Mouse (Mus musculus): ENCODE measurements around the gene Limd1. TPM values are rescaled to one million over a fixed set of nuclear protein-coding genes. Genes with fewer than 3 reads are reported as not detected.

The Limd1 gene
- polyA plus RNA-seq, 1 experiment from 2014 or later: 52.3 TPM

DNA sequence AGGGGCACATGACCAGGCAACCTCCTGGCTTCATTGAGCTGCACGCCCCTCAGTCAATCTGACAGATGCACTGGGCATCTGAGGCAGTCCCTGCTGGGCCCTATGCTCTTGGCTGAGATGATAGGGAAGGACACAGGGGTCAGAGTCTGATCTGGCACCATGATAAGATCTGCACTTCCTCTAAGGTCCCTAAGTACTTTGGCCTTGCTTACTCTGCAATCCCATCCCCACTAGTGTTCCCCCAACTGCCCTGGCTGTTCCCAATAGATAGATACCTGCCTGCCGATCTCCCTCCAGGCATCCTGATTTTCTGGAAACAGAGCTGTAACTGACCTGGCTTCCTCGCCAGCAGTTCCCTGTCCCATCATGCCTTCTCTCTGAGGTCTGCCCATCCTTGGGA is 8.1 kb downstream of the Limd1 start:
- peaks cover 65% of the 10 kb centered on the region for H3K4me1 ChIP-seq (replicated peaks)
- H3K4me2 ChIP-seq (replicated peaks): no peak overlapping the region
- 59% methylated on average over 3 of the region's 3 CpGs for WGBS
- H3K4me3 ChIP-seq (replicated peaks): no peak overlapping the region
- no peak overlapping the region for H3K27ac ChIP-seq
- 0 out of 2 replicates have a peak, but pooled peaks have one; percentile 23 for ATAC-seq
- H3K36me3 ChIP-seq: no peaks in the 10 kb centered on the region
- no peak overlapping the region for H3K9ac ChIP-seq
- H3K9me3 ChIP-seq: no peaks in the 10 kb centered on the region
- no peaks in the 10 kb centered on the region for H3K27me3 ChIP-seq (replicated peaks)

DNA sequence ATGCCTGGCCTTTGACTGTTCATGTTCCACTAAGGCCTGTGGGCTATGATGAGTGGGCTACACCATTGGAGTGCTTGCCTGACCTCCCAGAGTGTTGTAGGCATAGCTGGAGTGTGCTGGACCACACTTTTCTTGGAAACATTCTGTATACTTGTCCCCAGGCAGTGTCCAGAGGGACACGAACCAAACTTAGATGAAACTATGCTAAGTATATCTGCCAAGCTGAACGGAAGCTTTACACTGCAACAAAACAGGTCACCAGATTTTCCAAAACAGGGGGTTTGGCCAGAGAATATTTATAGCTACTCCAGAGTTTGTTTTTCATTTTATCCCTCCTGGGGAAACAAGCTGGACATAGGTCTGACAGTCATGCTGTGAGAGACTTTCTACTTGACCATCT is 10.6 kb downstream of the Limd1 start:
- no peaks in the 10 kb centered on the region for H3K36me3 ChIP-seq
- WGBS: 59% methylated on average over 2 of the region's 2 CpGs
- H3K27ac ChIP-seq: no peak overlapping the region
- H3K4me3 ChIP-seq (replicated peaks): no peak overlapping the region
- no peaks in the 10 kb centered on the region for H3K9me3 ChIP-seq
- H3K4me2 ChIP-seq (replicated peaks): no peak overlapping the region
- H3K27me3 ChIP-seq (replicated peaks): no peaks in the 10 kb centered on the region
- no peak overlapping the region for H3K9ac ChIP-seq
- peaks cover 54% of the 10 kb centered on the region for H3K4me1 ChIP-seq (replicated peaks)
- no peak for ATAC-seq

DNA sequence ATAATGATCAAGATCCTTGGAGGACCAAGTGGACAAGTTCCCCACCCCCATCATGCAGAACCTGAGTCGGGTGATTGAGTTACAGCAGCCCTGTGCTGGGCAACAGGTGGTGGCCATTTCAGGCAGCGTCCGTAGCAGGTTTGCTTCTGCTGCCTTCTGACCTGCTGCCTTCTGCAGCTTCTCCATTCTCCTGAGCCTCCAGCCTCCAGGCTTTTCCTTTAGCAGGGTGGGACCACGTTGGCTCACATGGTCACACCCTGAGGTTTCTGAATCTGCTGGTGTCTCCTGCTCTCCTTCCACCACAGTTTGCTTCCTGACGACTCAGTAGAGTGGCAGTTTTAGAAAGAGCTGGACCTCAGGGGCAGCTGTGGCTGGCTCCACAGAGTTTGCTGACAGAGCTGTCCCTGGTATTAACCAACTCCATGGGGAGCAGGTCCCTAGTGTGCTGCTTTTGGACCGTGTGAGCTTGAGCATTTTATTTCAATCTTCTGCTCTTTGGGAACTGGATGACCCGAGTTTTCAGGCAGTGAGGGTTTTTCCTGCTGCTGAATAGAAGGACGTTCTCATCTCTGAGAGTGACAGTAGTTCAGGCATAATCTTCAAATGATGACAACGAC is 11.3 kb downstream of the Limd1 start:
- H3K4me1 ChIP-seq (replicated peaks): peaks cover 52% of the 10 kb centered on the region
- ATAC-seq: no peak
- H3K36me3 ChIP-seq: no peaks in the 10 kb centered on the region
- no peaks in the 10 kb centered on the region for H3K9me3 ChIP-seq
- no peaks in the 10 kb centered on the region for H3K27me3 ChIP-seq (replicated peaks)
- H3K4me3 ChIP-seq (replicated peaks): no peak overlapping the region
- 56% methylated on average over 9 of the region's 9 CpGs for WGBS
- no peak overlapping the region for H3K4me2 ChIP-seq (replicated peaks)
- no peak overlapping the region for H3K9ac ChIP-seq
- H3K27ac ChIP-seq: no peak overlapping the region

DNA sequence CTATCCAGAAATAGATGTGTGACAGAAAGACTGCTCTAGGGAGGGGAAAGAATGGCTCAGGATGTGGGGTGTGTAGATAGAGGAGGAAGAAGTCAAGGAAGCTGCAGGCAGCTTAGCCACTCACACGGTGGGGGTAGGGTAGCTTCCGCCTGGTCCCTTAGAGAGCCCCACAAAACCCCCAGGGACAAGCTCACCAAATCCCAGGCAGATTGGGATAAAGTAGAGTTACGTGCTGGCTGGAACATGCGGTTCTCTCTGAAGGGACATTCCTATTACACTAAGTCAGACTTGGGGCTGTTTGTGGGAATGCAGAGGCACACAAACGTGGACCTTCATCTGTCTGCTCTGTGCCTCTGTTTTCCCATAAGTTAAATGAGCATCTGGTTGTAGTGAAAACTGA is 12.4 kb downstream of the Limd1 start:
- H3K27ac ChIP-seq: peak overlapping the region; percentile 48; the same call in 1 of the 2 replicates
- ATAC-seq: peak; percentile 24
- WGBS: 58% methylated on average over 5 of the region's 5 CpGs
- no peaks in the 10 kb centered on the region for H3K9me3 ChIP-seq
- no peaks in the 10 kb centered on the region for H3K27me3 ChIP-seq (replicated peaks)
- peaks cover 55% of the 10 kb centered on the region for H3K4me1 ChIP-seq (replicated peaks)
- no peaks in the 10 kb centered on the region for H3K36me3 ChIP-seq
- no peak overlapping the region for H3K4me3 ChIP-seq (replicated peaks)
- no peak overlapping the region for H3K4me2 ChIP-seq (replicated peaks)
- H3K9ac ChIP-seq: no peak overlapping the region

DNA sequence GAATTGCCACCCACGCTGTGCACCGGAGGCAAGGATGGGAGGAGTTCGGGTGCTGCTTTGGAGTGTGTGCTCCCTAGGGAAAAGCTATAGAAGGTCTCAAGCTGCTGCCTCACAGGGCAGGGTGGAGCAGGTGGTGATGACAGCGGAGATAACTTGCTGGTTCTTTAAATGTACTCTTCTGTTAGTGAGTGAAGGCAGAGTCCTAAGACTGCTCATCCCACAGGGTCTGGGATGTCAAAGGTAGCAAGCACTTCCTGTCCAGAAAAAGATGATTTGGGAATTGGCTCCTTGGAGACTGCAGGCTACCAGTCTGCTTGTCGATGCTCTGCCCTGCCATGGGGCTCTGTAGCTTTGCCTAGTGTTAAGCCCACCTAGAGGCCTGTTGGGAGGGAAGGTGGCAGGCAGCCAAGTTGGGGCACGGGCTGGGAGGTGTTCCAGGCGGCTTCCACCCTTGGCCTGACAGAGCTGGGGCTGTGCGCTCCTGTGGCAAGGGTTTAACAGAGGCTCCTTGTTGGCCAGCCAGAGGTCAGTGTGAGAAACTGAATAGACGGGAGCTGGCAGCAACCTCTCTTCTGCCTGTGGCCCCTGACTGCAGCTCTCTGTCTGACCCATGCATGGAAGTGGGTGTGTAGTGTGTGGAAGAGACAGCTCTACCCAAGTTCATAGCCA is 13.5 kb downstream of the Limd1 start:
- Histone ChIP-seq H3K4me3 (replicated peaks) (no peak overlapping the region), H3K4me2 (replicated peaks) (0 out of 2 replicates have a peak overlapping the region, but pooled peaks have one; percentile 14), H3K36me3 (no peaks in the 10 kb centered on the region), H3K9me3 (no peaks in the 10 kb centered on the region), H3K27ac (0 out of 2 replicates have a peak overlapping the region, but pooled peaks have one; percentile 36), H3K4me1 (replicated peaks) (peaks cover 44% of the 10 kb centered on the region), H3K27me3 (replicated peaks) (no peaks in the 10 kb centered on the region), H3K9ac (no peak overlapping the region)
- 63% methylated on average over 9 of the region's 9 CpGs for whole genome bisulfite sequencing
- peak; percentile 37; the same call in 1 of the 2 replicates for ATAC-seq

DNA sequence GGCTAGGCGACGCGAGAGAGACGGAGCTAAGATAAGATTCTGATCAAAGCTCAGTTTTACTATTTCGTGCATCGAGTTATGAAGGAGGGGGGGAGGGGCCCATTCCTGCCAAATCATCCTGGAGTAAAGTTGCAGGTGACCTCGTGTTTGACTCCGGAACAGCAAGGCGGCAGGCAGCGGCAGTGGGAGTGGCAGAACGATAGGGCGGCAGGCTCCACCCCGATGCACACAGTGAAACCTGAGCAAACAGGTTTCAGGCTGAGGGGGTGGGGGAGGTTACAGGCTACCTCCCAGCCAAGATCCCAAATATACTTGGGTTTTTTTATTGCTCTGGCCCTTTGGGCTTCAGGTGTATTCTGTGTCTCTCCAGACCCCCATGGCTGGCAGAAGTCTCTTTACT is 18.2 kb downstream of the Limd1 start:
- Histone ChIP-seq H3K9me3 (no peaks in the 10 kb centered on the region), H3K36me3 (0 out of 2 replicates have a peak, but pooled peaks cover 3% of the 10 kb centered on the region), H3K4me2 (replicated peaks) (peak overlapping the region; percentile 41), H3K27me3 (replicated peaks) (no peaks in the 10 kb centered on the region), H3K9ac (no peak overlapping the region), H3K4me1 (replicated peaks) (peaks cover 17% of the 10 kb centered on the region), H3K27ac (peak overlapping the region; percentile 15; the same call in 1 of the 2 replicates), H3K4me3 (replicated peaks) (0 out of 2 replicates have a peak overlapping the region, but pooled peaks have one; percentile 6)
- peak; percentile 80 for ATAC-seq
- 15% methylated on average over 13 of the region's 13 CpGs for WGBS

DNA sequence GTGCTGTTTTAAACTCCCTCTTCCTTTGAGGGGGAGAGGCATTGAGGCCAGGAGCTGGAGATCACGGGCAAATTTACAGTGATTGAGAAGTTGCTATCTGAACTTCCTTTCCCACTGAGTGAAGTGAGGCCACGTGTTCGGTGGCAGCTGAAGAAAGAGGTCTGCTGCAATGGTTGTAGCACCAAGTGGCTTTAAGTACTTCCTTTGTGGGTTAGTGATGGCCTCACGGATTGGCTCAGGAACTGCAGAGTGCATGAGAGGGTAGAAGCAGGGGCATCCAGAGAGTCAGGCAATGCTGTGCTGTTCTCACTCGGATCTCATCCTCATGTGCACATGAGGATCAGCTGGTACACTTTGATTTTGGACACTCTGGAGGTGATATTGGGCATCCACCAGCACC is 19.4 kb downstream of the Limd1 start:
- Histone ChIP-seq H3K4me2 (replicated peaks) (no peak overlapping the region), H3K4me1 (replicated peaks) (peaks cover 6% of the 10 kb centered on the region; the same call in 1 of the 2 replicates), H3K27me3 (replicated peaks) (no peaks in the 10 kb centered on the region), H3K27ac (no peak overlapping the region), H3K36me3 (peaks cover 6% of the 10 kb centered on the region; the same call in 1 of the 2 replicates), H3K9ac (no peak overlapping the region), H3K4me3 (replicated peaks) (no peak overlapping the region), H3K9me3 (no peaks in the 10 kb centered on the region)
- WGBS: 72% methylated on average over 5 of the region's 5 CpGs
- no peak for ATAC-seq

DNA sequence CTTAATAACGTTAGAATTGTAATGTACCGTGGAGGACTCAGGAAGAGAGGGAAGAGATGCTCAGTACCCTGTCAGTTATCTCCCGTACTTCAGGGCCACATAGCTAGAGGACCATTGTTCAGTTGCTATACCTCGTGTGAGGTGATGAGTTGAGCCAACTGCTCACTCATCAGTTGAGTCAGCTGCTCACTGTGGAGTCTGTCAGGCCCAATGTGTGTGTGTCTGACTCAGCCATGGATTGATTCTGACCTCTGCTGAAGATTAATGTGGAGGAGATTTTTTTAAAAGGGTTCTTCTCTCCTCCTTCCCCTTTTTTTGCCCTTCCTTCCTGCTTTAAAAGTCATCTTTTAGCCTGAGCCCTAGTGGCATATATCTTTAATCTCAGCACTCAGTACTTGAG is 22.0 kb downstream of the Limd1 start:
- no peak for ATAC-seq
- H3K27me3 ChIP-seq (replicated peaks): no peaks in the 10 kb centered on the region
- H3K36me3 ChIP-seq: peaks cover 14% of the 10 kb centered on the region; the same call in 1 of the 2 replicates
- peaks cover 8% of the 10 kb centered on the region; the same call in 1 of the 2 replicates for H3K4me1 ChIP-seq (replicated peaks)
- no peak overlapping the region for H3K27ac ChIP-seq
- no peak overlapping the region for H3K4me2 ChIP-seq (replicated peaks)
- WGBS: 90% methylated on average over 4 of the region's 4 CpGs
- no peak overlapping the region for H3K4me3 ChIP-seq (replicated peaks)
- H3K9ac ChIP-seq: no peak overlapping the region
- no peaks in the 10 kb centered on the region for H3K9me3 ChIP-seq

DNA sequence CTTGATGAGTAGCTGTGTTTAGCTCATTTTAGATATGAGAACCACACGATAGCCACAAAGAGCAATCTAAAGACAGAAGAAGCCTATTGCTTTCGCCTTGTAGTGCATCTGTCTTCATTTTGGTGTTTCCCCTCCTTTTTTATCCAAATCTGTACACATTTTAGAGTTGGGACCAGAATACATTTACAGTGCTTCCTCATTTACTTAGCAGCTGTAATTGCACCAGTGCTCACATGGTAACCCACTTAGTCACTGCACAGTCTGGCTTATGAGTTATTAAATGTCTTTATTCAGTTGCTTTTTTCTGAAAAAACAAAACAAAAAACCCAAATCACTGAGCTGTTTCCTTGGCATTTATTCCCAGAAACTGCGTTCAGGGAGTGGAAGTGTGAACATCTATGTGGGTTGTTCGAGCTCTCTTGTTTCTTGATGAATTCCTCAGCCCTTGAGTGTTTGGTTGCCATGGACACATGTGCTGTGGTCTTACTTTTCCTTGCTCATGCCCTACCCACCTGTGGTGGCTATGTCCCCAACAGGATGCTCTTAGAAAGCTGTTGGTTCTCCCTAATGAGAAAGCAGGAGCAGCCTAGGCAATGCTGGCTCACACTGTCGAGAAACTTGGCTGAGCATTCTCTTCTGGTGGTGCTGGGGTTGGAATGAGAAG is 24.8 kb downstream of the Limd1 start:
- peaks cover 11% of the 10 kb centered on the region; the same call in 1 of the 2 replicates for H3K4me1 ChIP-seq (replicated peaks)
- no peak overlapping the region for H3K4me3 ChIP-seq (replicated peaks)
- H3K27ac ChIP-seq: no peak overlapping the region
- no peaks in the 10 kb centered on the region for H3K27me3 ChIP-seq (replicated peaks)
- no peak overlapping the region for H3K9ac ChIP-seq
- no peak overlapping the region for H3K4me2 ChIP-seq (replicated peaks)
- peaks cover 14% of the 10 kb centered on the region; the same call in 1 of the 2 replicates for H3K36me3 ChIP-seq
- no peaks in the 10 kb centered on the region for H3K9me3 ChIP-seq
- ATAC-seq: no peak
- WGBS: 84% methylated on average over 5 of the region's 5 CpGs

DNA sequence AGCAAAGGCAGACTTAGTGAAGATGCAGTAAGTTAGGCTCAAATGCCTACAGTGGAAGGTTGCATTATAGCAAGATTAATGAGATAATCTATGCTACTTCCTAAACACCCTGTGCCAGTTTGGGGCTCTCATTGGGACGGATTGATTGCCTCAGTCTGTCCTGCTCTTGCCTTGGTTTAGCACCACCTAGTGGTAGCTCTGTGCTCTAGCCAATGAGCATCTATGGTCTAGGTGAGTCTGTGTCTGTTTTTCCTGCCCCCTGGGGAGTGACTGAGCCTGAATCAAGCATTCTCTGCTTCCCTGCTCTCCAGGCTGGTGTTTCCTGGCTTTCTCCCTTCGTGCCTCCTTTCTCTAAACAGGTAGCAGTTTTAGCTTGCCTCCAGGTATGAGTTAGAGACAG is 25.8 kb downstream of the Limd1 start:
- 22% methylated on average over 2 of the region's 2 CpGs for whole genome bisulfite sequencing
- peaks cover 11% of the 10 kb centered on the region; the same call in 1 of the 2 replicates for H3K4me1 ChIP-seq (replicated peaks)
- peaks cover 14% of the 10 kb centered on the region; the same call in 1 of the 2 replicates for H3K36me3 ChIP-seq
- ATAC-seq: peak; percentile 56
- no peak overlapping the region for H3K4me2 ChIP-seq (replicated peaks)
- no peak overlapping the region for H3K27ac ChIP-seq
- no peaks in the 10 kb centered on the region for H3K27me3 ChIP-seq (replicated peaks)
- H3K4me3 ChIP-seq (replicated peaks): no peak overlapping the region
- H3K9me3 ChIP-seq: no peaks in the 10 kb centered on the region
- H3K9ac ChIP-seq: no peak overlapping the region

DNA sequence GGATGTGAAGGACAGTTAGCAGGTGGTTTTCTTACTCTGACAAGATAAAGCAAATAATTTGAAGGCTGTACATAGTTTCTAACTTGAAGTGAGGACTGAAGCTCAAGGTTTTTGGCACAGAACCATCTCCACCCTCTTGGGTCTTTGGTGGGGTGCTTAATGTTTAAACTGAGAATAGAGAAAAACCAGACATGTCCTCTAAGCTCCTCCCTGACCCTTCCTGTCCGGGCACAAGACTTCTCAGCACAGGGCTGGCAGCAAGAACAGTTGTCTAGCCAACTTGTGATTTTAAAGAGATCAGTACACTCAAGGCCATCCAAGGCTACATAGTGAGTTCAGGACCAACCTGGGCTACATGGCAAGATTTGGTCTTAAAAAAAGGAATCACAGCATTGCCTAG is 27.1 kb downstream of the Limd1 start:
- H3K27ac ChIP-seq: peak overlapping the region; percentile 1; the same call in 1 of the 2 replicates
- no peak overlapping the region for H3K4me3 ChIP-seq (replicated peaks)
- H3K36me3 ChIP-seq: peaks cover 10% of the 10 kb centered on the region; the same call in 1 of the 2 replicates
- H3K9me3 ChIP-seq: no peaks in the 10 kb centered on the region
- H3K4me1 ChIP-seq (replicated peaks): peaks cover 11% of the 10 kb centered on the region; the same call in 1 of the 2 replicates
- 29% methylated on average over 1 of the region's 1 CpGs for WGBS
- H3K9ac ChIP-seq: no peak overlapping the region
- no peak for ATAC-seq
- H3K4me2 ChIP-seq (replicated peaks): no peak overlapping the region
- no peaks in the 10 kb centered on the region for H3K27me3 ChIP-seq (replicated peaks)
